Mouse (Mus musculus) retina, postnatal 1 day (tissue): ENCODE results near the gene Palm.

ENCODE experiments used
- DNase-seq: peaks from one replicate; pipeline ENCODE4 v3.0.0-alpha.2; 2012

Palm gene

DNA sequence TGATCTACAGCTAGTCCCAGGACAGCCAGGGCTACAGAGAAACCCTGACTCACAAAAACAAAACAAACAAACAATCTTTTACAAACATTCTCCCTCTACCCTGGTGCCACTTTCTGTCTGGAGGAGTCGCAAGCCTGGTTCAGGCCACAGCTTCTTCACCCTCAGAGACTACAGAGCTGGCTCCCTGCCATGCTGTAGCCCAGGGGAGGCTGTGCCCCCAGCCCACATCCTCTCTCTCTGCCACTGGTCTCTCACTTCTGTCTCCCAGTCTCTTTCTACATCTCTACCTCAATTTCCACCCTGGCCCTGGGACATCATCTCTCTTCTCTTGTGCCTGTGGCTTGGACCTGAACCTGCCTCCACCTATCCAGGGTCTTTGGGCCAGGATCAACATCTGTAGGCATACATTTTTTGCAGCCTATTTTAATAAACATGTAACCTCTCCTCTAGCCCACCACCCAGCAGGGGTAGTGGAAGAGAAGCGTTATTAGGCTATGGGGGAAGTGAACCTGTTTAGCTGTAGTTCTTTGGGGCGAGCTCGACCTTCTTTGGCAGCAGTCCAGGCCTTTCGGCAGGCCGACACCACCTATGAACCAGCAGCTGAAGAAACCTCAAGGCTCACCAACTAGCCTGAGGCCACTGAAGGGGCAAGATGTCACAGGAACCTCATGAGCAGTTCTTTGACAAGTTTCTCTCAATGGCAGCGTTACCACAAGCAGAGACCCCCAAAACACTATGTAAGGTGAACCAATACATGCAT lies 38.8 kb downstream of the Palm start:
- no peak for DNase-seq

DNA sequence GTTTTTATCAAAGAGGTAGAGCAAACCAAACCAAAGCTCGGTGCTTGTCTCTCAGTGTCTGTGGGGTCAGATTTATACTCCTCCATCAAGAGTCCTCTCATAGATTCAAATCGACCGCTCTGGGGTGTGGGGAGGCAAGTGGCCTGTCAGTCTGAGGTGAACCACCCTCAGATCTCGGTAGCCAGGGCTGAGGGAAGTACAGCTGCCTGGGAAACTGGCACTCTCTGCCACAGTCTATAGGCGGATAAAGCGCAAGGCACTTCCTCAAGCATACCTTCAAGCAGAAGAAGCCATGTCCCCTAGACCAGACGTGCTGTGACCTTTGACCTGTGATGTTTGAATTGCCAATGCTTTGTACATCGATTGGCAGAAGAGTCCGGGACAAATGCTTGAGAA lies 39.4 kb downstream of the Palm start:
- DNase-seq, result no peak

DNA sequence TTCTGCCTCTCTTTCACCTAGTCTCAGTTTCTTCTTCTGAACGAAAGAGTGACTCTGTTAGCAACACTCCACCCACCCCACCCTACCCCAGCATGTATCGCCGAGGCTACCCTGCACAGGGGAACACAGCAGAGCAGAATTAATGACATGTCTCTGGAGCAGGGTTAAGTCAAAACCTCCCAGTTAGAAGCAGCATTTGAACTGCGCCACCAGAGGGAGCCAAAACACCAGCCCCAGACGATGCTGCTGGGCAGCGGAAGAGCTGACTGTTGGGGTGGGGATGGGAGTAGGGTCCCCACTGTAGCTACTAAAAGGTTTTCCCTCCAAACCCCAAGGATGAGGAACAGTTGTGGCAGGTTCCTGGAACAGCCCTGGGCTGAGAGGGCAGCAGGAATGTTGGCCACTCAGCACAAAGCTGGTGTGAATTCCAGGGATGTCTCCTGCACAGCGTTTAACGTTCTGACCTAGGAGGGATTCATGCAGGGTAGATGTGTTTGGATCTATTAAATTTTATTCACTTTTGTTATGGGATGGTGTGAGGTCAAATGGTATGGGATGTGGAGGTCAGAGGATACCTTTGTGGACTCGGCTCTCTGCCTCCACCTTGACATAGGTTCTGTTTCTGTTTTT lies 41.5 kb downstream of the Palm start:
- peak; percentile 87 for DNase-seq

DNA sequence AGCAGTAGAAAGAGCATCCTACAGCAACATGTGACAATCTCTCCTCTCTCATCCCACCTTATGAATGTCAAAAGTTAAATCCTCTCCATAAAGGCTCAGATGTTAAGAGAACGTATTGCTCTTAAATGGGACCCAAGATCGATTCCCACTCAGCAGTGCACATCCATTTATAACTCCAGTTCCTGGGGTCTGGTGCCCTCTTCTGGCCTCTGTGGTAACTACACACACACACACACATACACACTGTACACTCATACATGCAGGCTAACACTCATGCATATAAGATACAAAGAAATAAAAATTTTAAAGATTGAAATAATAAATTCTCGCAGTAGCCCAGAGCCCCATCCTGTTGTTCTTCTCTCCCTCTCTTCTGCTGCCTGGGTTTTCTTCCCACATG lies 43.5 kb downstream of the Palm start:
- DNase-seq, result no peak

DNA sequence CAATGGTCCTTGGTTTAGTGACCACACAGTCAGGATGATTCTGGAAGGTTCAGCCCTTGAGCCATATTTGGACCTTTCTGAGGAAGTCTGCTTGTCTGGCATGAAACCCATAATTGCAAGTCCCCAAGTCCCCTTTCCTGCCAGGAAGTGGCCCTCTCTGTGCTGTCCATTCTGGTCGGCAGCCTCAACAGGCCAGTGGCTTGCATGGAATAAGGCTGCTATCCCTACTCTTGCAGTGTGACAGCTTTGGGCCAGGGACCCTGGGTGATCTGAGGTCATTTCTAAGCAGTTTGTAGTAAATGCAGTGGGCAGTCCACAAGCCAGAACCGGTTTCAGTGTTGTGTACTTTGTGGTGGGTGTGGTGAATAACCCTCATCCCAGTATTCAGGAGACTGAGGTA lies 44.8 kb downstream of the Palm start:
- DNase-seq, result no peak

DNA sequence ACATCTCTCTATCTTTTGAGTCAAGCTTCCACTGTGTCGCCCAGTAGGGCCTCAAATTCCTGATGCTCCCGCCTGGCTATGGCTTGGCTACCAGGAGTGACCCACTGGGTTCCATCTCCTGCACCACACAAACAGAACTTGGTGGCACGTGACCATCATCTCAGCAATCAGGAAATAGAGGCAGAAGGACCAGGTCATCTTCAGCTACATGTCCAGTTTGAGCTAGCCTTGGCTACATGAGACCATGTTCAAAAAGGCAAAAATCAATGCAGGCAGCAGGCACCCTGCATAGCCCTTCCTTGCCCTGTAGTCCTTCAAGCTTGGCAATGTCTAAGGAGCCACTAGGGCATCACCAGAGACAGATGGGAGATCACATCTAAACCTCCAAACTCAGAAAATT lies 46.7 kb downstream of the Palm start:
- DNase-seq, result no peak

DNA sequence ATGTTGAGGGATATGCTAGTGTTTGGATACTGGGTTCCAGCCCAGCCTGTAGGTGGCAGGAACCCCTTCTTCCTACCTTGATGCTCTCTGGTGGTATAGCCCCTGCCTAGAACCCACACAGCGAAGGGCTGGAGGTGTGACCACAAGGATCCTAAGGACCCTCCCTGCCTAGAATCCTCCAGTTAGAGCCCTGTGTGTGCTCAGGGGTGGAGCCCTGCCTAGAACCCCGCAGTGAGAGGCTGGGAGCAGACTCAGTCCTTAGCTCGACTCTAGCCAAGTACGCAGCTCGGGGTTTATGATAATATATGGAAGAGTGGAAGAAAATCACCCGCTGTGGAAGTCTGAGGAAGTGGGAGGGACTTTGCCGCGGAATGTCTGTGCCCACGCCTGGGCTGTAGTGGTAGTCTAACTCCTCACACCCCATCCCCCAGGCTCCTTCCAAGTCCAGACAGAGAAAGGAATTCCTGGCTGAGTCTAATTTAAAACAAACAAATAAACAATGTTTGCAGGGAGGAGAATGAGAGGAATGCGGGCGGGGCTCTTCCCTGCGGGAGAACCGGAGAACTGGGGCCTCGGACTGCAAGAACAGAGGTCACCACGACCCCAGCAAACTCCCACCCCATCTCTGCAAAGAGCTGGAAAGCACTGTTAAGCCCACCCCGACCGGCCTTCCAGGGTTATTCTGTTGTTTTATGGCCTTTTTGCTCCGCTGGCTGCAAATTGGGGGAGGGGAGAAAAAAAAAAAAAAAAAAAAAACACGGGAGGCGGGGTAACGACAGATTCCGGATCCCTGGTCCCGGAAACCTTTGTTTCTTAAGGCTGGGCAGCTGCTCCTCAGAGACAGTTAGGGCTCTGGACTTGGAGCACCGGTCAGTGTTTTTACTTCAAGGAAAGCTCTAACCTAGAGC lies 47.5 kb downstream of the Palm start:
- DNase-seq, result peak; percentile 75

DNA sequence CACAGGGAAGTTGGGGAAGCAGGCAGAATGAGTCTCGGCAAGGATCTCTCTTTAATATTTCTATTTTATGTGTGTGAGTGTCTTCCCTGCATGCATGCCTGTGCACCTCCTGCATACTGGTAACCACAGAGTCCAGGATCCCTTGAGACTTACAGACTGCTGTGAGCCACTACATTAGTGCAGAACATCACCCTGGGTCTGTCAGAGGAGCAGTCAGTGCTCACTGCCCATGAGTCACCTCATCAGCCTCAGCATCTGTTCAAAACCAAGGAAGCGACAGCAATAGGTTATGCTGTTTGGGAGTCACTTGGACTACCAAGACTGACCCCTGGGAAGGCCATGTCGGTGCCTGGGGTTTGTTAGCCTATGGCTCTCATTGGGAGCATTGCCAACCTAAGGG lies 49.0 kb downstream of the Palm start:
- DNase-seq, result no peak

DNA sequence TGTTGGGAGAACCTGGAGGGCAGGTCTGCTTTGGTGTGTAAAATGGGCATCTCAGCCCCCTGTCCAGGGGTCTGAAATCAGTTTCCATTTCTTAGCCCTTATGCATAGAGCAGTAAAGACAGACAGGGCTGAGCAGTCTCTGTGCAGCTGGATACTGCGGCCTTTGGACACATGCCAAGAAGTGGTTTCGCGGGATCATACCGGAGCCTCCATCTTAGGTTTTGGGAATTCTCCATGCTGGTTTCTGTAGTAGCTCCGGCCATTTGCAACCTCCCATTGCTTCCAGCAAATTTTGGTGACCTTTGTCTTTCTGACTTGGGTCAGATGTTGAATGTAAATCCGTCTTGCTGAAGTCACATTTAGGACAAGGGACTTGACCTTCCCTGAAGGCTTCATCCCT lies 50.1 kb downstream of the Palm start:
- peak; percentile 60 for DNase-seq

DNA sequence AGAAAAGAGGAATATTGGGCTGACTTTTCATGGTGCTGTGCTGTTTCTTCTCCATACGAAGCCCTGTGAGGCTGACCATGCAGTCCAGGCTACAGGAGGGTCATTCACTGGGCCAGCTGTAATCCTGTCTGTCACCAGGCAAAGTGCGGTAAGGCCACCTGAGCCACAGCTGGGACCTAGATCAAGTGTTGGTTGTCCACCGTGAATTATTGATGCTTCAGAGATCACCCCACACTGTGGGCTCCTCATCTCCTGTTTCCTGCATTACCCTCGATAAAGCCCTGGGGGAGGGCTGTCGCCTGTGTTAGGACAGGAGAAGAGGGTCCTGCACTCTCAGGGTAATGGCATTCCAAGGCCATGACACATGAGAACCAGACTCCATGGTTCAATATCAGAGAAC lies 53.2 kb downstream of the Palm start:
- DNase-seq, result no peak

DNA sequence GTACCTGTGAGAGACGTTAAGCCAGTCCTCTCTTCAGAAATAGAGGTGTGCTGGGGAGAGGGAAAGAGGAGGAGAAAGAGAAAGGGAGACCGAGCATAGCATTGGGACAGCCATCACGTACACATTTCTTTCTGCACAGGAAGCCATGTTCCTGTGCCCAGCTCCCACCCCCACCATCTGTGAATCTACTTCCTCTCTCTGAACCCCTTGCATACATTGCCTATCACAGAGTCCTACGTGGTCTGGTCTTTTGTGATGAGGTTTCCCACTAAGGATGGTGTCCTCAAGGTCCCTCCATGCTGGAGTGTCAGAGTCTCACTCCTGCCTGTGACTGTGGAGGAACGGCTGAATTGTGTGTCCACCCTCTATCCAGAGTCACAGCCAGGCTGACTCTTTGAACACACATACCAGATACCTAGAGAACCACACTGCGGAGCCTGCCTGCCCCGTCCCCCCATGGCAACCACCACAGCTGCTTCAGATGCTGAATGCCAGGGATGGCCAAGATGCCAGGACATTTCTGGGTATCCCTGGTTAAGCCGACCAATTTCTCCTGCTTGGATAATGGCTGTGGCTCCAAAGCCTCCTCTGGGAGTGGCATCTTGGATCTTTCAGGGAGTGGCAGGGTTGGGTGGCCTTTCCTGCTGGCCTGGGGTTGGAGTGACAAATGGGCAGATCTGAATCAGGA lies 56.7 kb downstream of the Palm start:
- no peak for DNase-seq

DNA sequence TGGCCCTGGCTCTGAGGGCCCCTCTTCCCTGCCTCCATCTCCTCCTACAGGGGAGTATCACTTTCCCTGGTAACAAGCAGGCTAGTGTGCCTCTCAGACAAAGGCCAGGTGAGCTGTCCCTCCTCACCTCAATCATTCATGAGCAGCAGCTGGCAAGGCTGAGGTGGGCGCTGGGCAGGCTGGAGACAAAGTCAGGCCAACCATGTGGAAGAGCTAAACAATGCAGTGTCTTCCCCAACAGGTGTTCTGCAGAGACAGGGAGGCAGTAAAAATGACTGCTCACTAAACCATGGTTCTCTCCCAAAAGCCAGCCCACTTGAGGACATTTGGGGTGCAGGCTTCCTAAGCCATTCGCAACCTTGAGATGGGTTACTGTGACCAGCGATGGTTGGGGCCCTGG lies 58.3 kb downstream of the Palm start:
- DNase-seq, result no peak

DNA sequence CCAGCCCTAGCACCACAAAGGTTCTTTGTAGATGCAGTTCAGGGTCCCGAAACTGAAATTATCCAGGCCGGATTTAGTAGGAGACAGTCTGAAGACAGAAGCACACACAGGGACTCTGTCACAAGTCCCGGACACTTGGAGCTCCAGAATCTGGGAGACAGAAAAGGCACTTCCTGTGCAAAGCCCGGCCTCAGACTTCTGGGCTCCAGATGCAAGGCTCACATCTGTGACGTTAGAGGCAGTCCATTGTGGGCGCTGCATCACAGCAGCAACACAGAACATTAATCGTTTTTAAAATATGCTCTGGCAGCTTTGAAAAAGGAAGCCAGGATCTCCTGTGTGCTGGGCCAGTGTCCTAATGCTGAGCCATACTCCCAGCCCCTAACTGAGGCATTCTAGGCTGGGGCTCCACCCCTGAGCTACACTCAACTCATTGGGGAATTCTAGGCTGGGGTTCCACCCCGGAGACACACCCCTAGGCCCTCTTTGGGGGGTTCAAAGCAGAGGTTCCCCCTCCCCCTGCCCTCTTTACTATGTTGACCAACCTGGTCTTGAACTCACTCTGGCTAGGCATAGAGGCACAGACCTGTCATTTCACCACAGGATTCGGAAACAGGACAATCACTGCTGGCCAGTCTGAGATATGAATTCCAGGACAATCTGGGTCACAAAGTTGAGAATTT lies 58.9 kb downstream of the Palm start:
- no peak for DNase-seq

DNA sequence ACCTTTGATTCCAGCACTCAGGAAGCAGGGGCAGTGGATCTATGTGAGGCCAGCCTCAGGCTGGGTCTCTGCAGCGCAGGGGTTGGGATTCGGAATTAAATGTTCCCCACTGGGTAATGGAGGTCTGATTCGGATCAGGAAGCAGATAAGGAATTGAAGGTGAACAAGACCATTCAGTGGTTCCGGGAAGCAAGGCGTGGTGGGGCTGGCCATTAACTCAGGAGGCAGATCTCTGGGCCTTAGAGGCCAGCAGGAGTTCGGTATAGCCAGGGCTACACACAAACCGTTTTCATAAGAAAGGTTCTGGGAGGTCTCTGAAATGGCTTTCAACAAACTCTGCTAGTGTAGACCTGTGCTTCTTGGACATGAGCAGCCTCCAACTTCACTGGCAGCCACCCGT lies 59.5 kb downstream of the Palm start:
- no peak for DNase-seq

DNA sequence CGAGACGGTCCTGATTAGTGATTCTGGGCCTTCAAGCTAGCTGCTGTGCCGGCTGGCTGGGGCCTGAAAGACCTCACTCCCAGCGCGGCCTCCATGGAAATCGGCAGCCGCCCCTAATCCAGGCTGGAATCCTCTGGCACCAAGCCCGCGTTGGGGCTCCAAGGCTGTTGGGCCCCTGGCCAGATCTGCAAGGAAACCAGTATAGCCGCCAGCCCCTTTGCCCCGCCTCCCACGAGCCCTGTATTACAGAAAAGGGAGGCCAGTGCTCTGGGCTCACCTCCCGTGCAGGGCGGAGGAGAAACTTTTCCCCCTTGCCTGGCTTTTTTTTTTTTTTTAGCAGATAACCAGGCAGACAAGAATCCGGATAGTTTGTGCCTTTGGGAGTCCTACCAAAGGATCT lies 60.0 kb downstream of the Palm start:
- DNase-seq, result peak; percentile 96

DNA sequence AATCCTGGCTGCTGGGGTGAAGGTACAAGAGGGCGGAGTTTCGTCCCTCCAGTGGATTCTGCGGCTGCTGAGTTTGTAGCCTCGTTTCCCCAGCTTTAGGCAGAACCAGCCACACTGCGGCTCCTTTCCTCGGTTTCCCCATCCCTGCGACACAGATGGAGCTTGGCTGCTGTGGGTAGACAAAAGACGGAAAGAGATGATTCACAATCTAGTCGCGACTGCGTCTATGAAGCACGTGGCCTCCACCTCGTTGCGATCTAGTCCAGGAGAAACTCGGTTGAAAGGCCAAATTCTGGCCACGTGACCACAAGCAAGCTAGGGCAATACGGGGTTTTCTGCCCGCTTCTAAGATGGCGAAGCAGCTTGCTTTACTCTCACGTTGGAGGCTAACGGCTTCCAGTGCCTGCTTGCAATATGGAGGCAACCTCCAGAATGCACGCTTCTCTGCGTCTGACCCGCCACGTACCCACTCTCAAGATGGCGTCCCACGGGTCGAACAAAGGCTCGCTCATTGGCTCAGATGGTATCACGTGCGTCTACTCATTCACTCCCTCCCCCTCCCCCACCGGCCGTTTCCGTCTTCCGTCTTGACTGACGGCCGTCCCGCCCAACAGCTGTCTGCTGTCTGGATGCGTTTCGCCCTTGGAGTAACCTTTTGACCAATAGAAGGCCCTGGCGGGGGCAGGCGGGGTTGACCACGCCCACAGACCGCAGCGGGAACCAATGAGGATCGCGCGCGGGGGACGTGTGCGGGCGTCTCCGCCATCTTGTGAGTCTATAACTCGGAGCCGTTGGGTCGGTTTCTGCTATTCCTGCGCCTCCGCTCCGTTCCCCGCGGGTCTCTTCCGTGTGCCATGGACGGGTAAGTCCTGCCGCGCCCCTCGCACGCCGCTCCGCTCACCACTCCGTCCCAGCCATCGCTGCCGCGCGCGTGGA lies 60.8 kb downstream of the Palm start, which contains the start of gene Ptbp1:
Gene Ptbp1 (plus strand): TSS at position 568 of the 936 bp plus-strand sequence.
- DNase-seq, result peak; percentile 100

DNA sequence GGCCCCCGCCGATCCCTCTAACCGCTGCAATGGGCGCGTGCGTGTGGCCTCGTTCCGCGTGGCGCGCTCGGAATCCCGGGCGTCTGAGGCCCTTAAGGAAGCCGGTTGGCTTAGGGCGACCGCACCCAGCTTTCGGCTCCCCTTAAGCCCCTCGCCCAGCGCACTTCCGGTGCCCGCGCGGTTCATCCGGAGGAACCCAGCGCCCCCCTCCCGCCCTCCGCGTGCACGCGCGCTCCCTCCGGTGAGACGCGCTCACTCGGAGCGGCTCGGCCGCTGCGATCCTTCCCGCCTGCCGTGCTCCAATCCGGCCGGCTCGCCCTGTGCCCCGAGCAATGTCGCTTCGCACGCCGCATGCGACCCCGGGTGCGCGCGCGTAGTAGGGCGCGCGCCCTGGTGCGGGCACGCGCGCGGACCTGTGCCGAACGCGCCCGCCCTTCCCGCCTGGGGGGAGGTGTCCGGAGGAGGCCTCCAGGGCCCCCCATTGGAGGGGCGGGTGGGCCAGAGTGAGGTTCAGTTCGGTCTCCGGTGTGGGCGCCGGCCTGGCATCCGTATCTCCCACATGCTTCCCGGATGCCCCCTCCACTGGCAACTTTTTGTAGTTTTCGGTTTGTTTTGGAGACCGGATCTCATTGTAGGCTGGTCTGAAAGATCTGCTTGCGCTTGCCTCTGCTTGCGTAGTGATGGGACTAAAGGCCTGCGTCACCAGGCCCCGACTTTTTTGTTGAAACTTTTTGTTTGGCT lies 61.6 kb downstream of the Palm start:
- DNase-seq, result peak; percentile 88

DNA sequence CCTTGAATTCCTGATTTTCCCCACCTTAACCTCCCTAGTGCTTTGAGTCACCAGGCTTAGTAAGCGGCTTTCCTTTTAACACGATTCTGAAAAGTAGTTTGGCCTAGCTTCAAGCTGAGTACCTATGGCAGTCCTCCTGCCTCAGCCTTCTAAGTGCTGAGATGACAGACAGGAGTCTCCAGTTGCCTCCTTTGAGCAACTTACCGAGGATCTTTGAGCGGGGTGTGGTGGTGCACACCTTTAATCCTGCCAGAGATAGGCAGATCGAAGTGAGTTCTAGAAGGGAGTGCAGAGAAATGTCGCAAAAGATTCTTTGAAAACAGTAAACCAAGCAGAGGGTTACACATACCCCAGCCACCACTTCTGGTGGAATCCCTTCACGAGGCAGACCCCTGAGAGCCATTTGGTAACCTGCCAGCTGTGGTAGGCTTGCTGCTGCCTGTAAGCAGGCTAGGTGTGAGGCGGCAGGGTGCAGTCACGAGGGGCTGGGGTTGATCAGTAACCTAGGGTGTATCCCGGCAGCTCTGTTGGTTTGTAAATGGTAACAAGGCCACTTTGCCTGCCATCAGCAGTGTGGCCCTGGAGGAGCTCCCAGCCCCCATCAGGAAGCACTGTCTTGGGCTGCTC lies 62.3 kb downstream of the Palm start:
- no peak for DNase-seq

DNA sequence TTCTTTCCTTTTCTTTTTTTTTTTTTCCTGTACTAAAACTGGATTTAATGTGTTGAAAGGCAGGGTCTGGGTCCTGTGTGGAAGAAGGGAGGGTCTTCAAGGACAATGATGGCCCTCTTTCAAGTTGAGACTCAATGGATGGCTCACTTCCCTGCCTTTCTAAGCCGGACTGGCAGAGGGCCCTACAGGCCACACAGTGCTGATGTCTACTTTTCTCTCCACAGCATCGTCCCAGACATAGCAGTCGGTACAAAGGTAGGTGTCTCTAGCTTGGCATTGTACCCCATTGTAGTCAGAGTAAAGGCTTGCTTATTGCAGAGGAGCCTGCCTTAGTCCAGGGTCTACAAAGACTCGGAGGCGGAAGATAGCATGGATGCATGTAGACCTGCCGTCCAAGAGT lies 62.9 kb downstream of the Palm start:
- DNase-seq, result no peak
